Mouse (Mus musculus): ENCODE measurements at regions not wholly inside any gene's neighbourhood (a gene's known extent, or its start where the extent isn't known, plus 50 kb on each side); places are given as distances from the start of the nearest gene placed in this dataset.

DNA sequence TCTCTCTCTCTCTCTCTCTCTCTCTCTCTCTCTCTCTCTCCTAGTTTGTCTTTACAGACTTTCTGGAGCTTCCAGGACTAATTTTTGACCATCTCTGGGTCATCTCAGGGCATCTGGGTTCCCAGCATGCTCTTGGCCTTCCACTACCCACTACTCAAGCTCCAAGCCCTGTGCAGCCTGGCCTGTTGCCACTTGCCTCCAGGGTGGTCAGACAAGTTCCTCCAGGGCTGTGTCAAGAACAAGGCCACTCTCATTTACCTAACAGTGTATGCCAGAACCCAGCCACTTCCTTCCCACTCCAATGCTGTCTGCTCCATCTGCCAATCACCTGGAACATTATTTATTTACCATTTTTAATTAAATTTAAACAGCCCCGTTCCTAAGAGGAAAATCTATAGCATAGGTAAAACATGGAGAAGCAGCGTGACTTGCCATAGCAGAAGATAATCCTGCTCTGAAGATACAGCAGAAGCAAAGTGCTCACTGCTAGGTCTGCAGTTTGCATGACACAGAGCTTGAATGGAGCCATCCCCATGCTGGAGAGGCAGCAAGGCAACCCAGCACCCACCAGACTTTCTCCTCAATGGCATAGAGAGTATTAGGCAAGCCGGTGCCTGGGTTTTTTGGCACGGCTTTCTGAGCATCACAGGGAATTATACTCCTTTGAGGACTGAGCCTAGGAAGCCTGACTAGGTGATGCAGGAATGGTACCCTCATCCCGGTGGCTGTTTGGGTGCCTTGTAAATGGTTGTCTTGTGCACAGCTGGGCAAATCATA is 54.0 kb downstream of the Foxi1 start:
- DNase-seq, result no peak

DNA sequence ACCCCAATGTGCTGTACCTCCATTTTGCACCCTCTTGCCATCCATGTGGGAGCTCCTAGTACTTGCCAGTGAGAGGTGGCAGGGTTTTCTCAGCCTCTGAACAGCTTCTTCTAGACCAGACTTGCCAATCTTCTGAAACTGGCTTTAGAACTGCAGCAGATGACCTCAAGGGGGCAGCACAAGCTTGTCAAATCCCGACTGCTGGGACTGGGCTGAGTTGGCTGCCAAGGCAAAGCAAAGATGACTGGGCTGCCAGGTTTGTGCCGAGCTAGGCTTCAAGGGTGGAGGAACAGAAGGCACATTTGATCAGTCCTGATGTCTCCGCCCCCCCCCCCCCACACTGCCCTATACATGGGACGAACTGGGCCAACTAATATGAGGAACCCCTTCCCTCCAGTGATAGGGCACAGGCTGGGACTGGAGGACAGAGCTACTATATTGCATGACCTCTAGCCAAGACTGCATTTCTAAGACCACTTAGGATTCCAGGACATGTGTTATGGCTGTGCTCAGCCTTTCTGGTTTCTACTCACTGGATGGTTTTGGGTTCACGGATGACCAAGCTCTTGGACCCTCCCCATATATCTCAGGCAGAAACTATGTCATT is 51.1 kb upstream of the 4930469K13Rik start:
- DNase-seq, result peak; percentile 62

All from thymus, postnatal 25 days (tissue).